Mouse (Mus musculus): ENCODE data around the gene Btnl2. TPM values are rescaled to one million over a fixed set of nuclear protein-coding genes. Genes with fewer than 3 reads are reported as not detected.

Btnl2 gene
- not detected for polyA plus RNA-seq (2014; fragmentation: Illumina TruSeq; extraction: RNeasy Lipid Tissue Mini Kit (QIAGEN cat#74804); ENCODE audit: low read depth, low replicate concordance)

GRCm38 (mm10) chr17:34354539-34354938, at the start of gene Btnl2:
Gene Btnl2, plus strand, starts transcription at chr17:34354822.

GRCm38 (mm10) chr17:34305380-34306030, 49.1 kb upstream of the Btnl2 start, which contains the start of gene H2-Eb1:
Gene H2-Eb1, plus strand, starts transcription at chr17:34305867.

GRCm38 (mm10) chr17:34325436-34325835, 29.2 kb upstream of the Btnl2 start, which contains the start of gene H2-Eb2:
Gene H2-Eb2, plus strand, starts transcription at chr17:34325665.

GRCm38 (mm10) chr17:34376847-34377246, 22.2 kb downstream of the Btnl2 start, which contains the start of gene Btnl1:
Gene Btnl1, plus strand, starts transcription at chr17:34377132.

GRCm38 (mm10) chr17:34398711-34399393, 44.2 kb downstream of the Btnl2 start, which contains the start of gene BC051142:
Gene BC051142, plus strand, starts transcription at chr17:34398820.

Other genes with a start within 250 kb of the Btnl2 start
- 1.2 TPM for gene H2-DMa, start 235.3 kb upstream of the Btnl2 start, polyA plus RNA-seq (2014; fragmentation: Illumina TruSeq; extraction: RNeasy Lipid Tissue Mini Kit (QIAGEN cat#74804); ENCODE audit: low read depth, low replicate concordance)
- gene Brd2, start 232.2 kb upstream of the Btnl2 start, polyA plus RNA-seq (2014; fragmentation: Illumina TruSeq; extraction: RNeasy Lipid Tissue Mini Kit (QIAGEN cat#74804); ENCODE audit: low read depth, low replicate concordance): 94.0 TPM
- 0.64 TPM for gene H2-DMb2, start 211.5 kb upstream of the Btnl2 start, polyA plus RNA-seq (2014; fragmentation: Illumina TruSeq; extraction: RNeasy Lipid Tissue Mini Kit (QIAGEN cat#74804); ENCODE audit: low read depth, low replicate concordance)
- gene H2-DMb1, start 201.8 kb upstream of the Btnl2 start, polyA plus RNA-seq (2014; fragmentation: Illumina TruSeq; extraction: RNeasy Lipid Tissue Mini Kit (QIAGEN cat#74804); ENCODE audit: low read depth, low replicate concordance): 2.6 TPM
- 2.8 TPM for gene Tap1, start 167.3 kb upstream of the Btnl2 start, polyA plus RNA-seq (2014; fragmentation: Illumina TruSeq; extraction: RNeasy Lipid Tissue Mini Kit (QIAGEN cat#74804); ENCODE audit: low read depth, low replicate concordance)
- gene Psmb9, start 167.1 kb upstream of the Btnl2 start, polyA plus RNA-seq (2014; fragmentation: Illumina TruSeq; extraction: RNeasy Lipid Tissue Mini Kit (QIAGEN cat#74804); ENCODE audit: low read depth, low replicate concordance): 6.2 TPM
- 3.0 TPM for gene Psmb8, start 157.1 kb upstream of the Btnl2 start, polyA plus RNA-seq (2014; fragmentation: Illumina TruSeq; extraction: RNeasy Lipid Tissue Mini Kit (QIAGEN cat#74804); ENCODE audit: low read depth, low replicate concordance)
- 1.1 TPM for gene Tap2, start 151.3 kb upstream of the Btnl2 start, polyA plus RNA-seq (2014; fragmentation: Illumina TruSeq; extraction: RNeasy Lipid Tissue Mini Kit (QIAGEN cat#74804); ENCODE audit: low read depth, low replicate concordance)
- 1.2 TPM for gene H2-Ob, start 115.9 kb upstream of the Btnl2 start, polyA plus RNA-seq (2014; fragmentation: Illumina TruSeq; extraction: RNeasy Lipid Tissue Mini Kit (QIAGEN cat#74804); ENCODE audit: low read depth, low replicate concordance)
- gene H2-Ab1, start 97.1 kb upstream of the Btnl2 start, polyA plus RNA-seq (2014; fragmentation: Illumina TruSeq; extraction: RNeasy Lipid Tissue Mini Kit (QIAGEN cat#74804); ENCODE audit: low read depth, low replicate concordance): 18.9 TPM
- 22.0 TPM for gene H2-Aa, start 67.0 kb upstream of the Btnl2 start, polyA plus RNA-seq (2014; fragmentation: Illumina TruSeq; extraction: RNeasy Lipid Tissue Mini Kit (QIAGEN cat#74804); ENCODE audit: low read depth, low replicate concordance)
- 3.5 TPM for gene H2-Eb1, start 49.0 kb upstream of the Btnl2 start, polyA plus RNA-seq (2014; fragmentation: Illumina TruSeq; extraction: RNeasy Lipid Tissue Mini Kit (QIAGEN cat#74804); ENCODE audit: low read depth, low replicate concordance)
- 0.11 TPM for gene H2-Eb2, start 29.2 kb upstream of the Btnl2 start, polyA plus RNA-seq (2014; fragmentation: Illumina TruSeq; extraction: RNeasy Lipid Tissue Mini Kit (QIAGEN cat#74804); ENCODE audit: low read depth, low replicate concordance)
- gene Btnl1, start 22.3 kb downstream of the Btnl2 start, polyA plus RNA-seq (2014; fragmentation: Illumina TruSeq; extraction: RNeasy Lipid Tissue Mini Kit (QIAGEN cat#74804); ENCODE audit: low read depth, low replicate concordance): not detected
- not detected for gene BC051142, start 44.0 kb downstream of the Btnl2 start, polyA plus RNA-seq (2014; fragmentation: Illumina TruSeq; extraction: RNeasy Lipid Tissue Mini Kit (QIAGEN cat#74804); ENCODE audit: low read depth, low replicate concordance)
- not detected for gene Btnl4, start 122.5 kb downstream of the Btnl2 start, polyA plus RNA-seq (2014; fragmentation: Illumina TruSeq; extraction: RNeasy Lipid Tissue Mini Kit (QIAGEN cat#74804); ENCODE audit: low read depth, low replicate concordance)
- gene Btnl6, start 162.5 kb downstream of the Btnl2 start, polyA plus RNA-seq (2014; fragmentation: Illumina TruSeq; extraction: RNeasy Lipid Tissue Mini Kit (QIAGEN cat#74804); ENCODE audit: low read depth, low replicate concordance): not detected
- 0.16 TPM for gene Notch4, start 209.4 kb downstream of the Btnl2 start, polyA plus RNA-seq (2014; fragmentation: Illumina TruSeq; extraction: RNeasy Lipid Tissue Mini Kit (QIAGEN cat#74804); ENCODE audit: low read depth, low replicate concordance)
- 0.61 TPM for gene Gpsm3, start 235.0 kb downstream of the Btnl2 start, polyA plus RNA-seq (2014; fragmentation: Illumina TruSeq; extraction: RNeasy Lipid Tissue Mini Kit (QIAGEN cat#74804); ENCODE audit: low read depth, low replicate concordance)
- 5.3 TPM for gene Pbx2, start 236.4 kb downstream of the Btnl2 start, polyA plus RNA-seq (2014; fragmentation: Illumina TruSeq; extraction: RNeasy Lipid Tissue Mini Kit (QIAGEN cat#74804); ENCODE audit: low read depth, low replicate concordance)
- gene Ager, start 243.0 kb downstream of the Btnl2 start, polyA plus RNA-seq (2014; fragmentation: Illumina TruSeq; extraction: RNeasy Lipid Tissue Mini Kit (QIAGEN cat#74804); ENCODE audit: low read depth, low replicate concordance): not detected
- 45.1 TPM for gene Rnf5, start 248.9 kb downstream of the Btnl2 start, polyA plus RNA-seq (2014; fragmentation: Illumina TruSeq; extraction: RNeasy Lipid Tissue Mini Kit (QIAGEN cat#74804); ENCODE audit: low read depth, low replicate concordance)
- gene Agpat1, start 249.4 kb downstream of the Btnl2 start, polyA plus RNA-seq (2014; fragmentation: Illumina TruSeq; extraction: RNeasy Lipid Tissue Mini Kit (QIAGEN cat#74804); ENCODE audit: low read depth, low replicate concordance): 0.72 TPM